Mouse (Mus musculus): ENCODE data around the gene Paqr9. TPM values are rescaled to one million over a fixed set of nuclear protein-coding genes. Genes with fewer than 3 reads are reported as not detected.
"Not testable (repeated sequence)": the region's sequence is repeated elsewhere in the genome, so short reads cannot be mapped to it uniquely, and the experiment has no call there.

Gene Paqr9
- 0.03 and 0.09 TPM in 2 replicates for polyA plus RNA-seq (2015; fragmentation: Nextera tagmentation; extraction: Ambion mirVana)

DNA sequence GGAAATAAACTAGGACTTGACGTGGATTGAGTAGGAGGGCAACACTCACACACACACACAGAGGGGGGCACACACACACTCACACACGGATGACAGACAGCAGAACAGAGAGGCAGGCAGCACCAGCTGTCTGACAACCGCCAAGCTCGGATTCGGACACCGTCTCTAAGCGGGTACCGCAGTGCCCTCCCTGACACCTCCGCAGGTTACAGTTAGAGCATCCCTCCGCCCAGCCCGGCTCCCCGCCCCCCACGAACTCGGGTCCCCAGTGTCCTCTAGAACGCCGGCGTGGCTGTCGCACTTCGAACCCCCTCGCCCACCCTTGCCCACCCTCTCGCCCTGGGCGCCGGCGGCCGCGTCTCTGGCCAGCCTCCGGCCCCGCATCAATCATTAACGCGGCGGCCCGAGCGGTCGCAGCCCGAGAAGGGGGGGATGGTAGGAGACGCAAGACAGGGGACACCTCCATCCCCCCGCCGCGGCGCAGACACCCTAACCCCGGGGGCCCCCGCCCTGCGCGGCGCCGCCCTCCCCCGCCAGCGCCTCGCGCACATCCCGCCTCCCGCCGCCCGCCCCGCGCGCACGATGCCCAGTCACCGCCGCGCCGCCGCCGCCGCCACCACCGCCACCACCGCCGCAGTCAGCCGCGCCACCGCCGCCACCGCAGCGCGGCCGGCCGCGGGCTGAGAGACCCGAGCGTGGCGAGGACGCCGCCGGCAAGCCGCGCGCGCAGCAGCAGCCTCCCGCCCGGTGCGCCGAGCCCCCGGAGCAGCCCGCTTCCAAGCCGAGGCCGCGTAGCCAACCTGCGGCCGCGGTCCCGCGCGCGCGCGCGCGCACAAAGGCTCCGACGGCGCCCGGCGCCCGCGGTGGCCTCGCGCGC is at the start of gene Paqr9:
TSS of gene Paqr9 (plus strand) at position 599 of the 877 bp plus-strand sequence.
- under 1% methylated on average over 26 of the region's 118 CpGs for WGBS
- Histone ChIP-seq H3K9me3 (ENCODE audit: control insufficient read depth, low read length) (no peaks in the 10 kb centered on the region), H3K27me3 (ENCODE audit: control insufficient read depth, insufficient read depth, low read depth, low read length) (peaks cover 72% of the 10 kb centered on the region)

DNA sequence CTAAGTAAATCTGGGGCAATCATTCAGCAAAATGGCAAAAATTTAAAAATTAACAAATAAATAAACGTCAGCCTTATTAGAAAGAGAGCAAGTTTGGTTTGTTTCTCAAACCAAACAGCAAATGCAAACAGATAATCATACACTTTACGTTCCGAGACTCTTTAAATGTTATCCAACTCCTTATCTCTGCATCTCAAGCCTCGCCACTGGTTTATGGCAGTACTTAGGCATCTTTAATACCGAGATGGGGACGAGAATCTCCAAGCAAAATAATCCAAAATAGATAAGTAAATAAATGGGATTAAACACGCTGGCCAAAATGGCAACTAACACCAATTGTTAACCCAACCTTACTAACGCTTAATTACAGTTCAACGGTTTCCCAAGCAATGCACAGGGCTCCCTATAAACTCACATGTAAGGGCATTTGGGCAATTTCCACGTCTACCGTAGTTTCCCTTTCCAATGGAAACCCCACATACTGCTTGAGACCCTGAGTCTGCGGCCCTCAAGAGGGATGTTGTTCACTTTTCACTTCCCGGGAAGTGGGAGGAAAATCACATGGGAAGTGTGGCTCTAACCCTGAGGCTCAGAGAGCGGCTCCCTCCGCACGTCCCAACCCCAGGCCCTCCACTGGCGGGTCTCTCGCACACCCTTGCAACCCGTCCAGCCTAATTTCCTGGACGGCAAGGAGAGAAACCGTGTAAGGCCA is 48.6 kb upstream of the Paqr9 start:
- no peak overlapping the region for H3K27ac ChIP-seq (ENCODE audit: low read length)
- H3K9me3 ChIP-seq (ENCODE audit: control insufficient read depth, low read length), result no peaks in the 10 kb centered on the region
- peak; percentile 13 for ATAC-seq (ENCODE audit: low read depth)
- peak overlapping the region; percentile 86 for H3K4me2 ChIP-seq (ENCODE audit: low read depth, low read length)
- peaks cover 2% of the 10 kb centered on the region; the same call in 1 of the 2 replicates for H3K36me3 ChIP-seq (ENCODE audit: control insufficient read depth, insufficient read depth, low read length)
- WGBS, result 3% methylated on average over 21 of the region's 21 CpGs
- peak overlapping the region; percentile 92 for H3K9ac ChIP-seq (ENCODE audit: low read length)
- H3K4me1 ChIP-seq (replicated peaks; ENCODE audit: control insufficient read depth, insufficient read depth, low read length), result peaks cover 10% of the 10 kb centered on the region
- no peaks in the 10 kb centered on the region for H3K27me3 ChIP-seq (ENCODE audit: control insufficient read depth, insufficient read depth, low read depth, low read length)
- peak overlapping the region; percentile 80 for H3K4me3 ChIP-seq (ENCODE audit: low read length)

More for the DNA sequence above, at the start of gene Paqr9:
- Histone ChIP-seq H3K4me2 (ENCODE audit: low read depth, low read length) (peak within 1 kb of the TSS; percentile 97), H3K27ac (ENCODE audit: low read length) (no peak within 1 kb of the TSS), H3K36me3 (ENCODE audit: control insufficient read depth, insufficient read depth, low read length) (no peaks in the 10 kb centered on the region), H3K4me3 (ENCODE audit: low read length) (peak within 1 kb of the TSS; percentile 70), H3K9ac (ENCODE audit: low read length) (peak within 1 kb of the TSS; percentile 43), H3K4me1 (replicated peaks; ENCODE audit: control insufficient read depth, insufficient read depth, low read length) (peaks cover 11% of the 10 kb centered on the region; the same call in 1 of the 2 replicates)
- peak; percentile 51 for ATAC-seq (ENCODE audit: low read depth)

DNA sequence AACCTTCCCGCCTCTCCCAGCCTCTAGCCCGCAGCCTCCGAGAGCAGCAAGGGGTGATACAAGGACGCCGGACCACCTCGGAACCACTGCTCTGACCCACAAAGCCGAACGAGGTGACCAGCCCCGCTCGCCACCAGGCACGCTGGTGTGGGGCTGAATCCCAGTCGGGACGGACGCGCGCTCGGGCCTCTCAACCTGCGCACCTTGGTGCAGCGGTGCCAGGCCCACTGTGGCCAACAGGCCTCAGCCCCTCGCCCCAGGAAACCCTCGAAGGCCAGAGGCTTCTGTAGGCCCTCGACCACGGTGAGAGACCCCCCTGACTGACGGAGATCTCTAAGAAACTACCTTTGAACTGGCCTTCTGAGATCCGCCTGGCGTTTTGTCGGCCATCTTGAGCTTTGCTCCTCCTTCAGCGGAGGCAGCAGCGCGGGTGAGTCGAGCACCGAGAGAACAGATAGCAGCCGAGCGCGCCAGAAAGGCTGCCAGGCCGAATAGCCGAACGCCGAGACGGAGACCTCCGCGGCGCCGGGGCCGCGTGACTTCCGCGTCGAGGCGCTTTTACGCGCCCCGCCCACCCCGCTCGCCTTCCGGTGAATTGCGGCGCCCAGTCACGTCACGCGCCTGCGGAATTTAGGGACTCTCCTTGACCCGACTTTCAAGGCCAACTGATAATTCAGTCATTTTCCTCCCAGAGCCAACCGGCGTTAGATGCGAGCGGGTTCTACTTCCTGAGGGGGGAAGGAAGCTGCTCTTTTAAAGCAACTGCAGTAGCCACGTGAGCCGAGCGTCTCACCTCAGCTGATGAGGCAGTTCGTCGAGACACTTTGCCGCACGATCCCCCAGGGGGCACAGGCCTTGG is 47.8 kb upstream of the Paqr9 start, which contains the start of gene U2surp:
TSS of gene U2surp (minus strand) at position 525 of the 859 bp plus-strand sequence.
- Histone ChIP-seq H3K27me3 (ENCODE audit: control insufficient read depth, insufficient read depth, low read depth, low read length) (no peaks in the 10 kb centered on the region), H3K4me1 (replicated peaks; ENCODE audit: control insufficient read depth, insufficient read depth, low read length) (peaks cover 10% of the 10 kb centered on the region), H3K9me3 (ENCODE audit: control insufficient read depth, low read length) (no peaks in the 10 kb centered on the region), H3K9ac (ENCODE audit: low read length) (peak within 1 kb of the TSS; percentile 92), H3K4me3 (ENCODE audit: low read length) (peak within 1 kb of the TSS; percentile 80), H3K27ac (ENCODE audit: low read length) (peak within 1 kb of the TSS; percentile 93), H3K36me3 (ENCODE audit: control insufficient read depth, insufficient read depth, low read length) (peaks cover 2% of the 10 kb centered on the region; the same call in 1 of the 2 replicates), H3K4me2 (ENCODE audit: low read depth, low read length) (peak within 1 kb of the TSS; percentile 94)
- peak; percentile 96 for ATAC-seq (ENCODE audit: low read depth)
- under 1% methylated on average over 72 of the region's 74 CpGs for WGBS

DNA sequence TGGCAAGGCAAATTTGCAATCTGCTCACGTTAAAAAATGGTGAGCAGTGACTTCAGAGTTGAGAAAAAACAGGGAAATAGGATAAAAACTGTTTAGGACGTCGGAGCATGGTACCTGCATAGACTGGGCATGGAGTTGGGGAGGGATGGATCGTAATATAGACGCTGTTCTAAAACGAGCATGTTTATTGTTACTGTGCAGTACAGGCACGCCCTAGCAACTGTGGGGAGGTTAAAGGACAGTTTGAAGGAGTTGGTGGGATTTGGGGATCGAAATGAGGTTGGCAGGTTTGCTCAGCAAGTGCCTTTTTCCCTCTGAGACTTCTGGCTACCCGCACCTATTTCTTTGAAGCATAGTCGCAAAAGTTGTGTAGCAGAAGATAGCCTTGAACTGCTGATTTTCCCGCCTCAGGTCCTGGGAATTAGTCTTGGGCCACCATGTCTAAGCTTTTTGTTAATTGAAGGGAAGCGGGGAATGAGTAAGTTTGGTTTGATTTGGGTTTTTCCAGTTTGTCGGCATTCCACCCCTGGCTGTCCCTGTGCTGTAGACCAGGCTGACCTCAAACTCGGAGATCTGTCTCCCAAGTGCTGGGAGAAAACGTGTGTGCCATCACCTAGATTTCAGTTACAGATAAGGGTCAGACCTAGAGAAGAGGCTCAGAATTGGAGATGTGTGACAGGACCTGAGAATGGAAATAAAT is 47.0 kb upstream of the Paqr9 start:
- 18% methylated on average over 15 of the region's 15 CpGs for WGBS
- peaks cover 10% of the 10 kb centered on the region for H3K4me1 ChIP-seq (replicated peaks; ENCODE audit: control insufficient read depth, insufficient read depth, low read length)
- peak overlapping the region; percentile 80 for H3K4me3 ChIP-seq (ENCODE audit: low read length)
- peak; percentile 44 for ATAC-seq (ENCODE audit: low read depth)
- H3K27ac ChIP-seq (ENCODE audit: low read length), result peak overlapping the region; percentile 93
- H3K27me3 ChIP-seq (ENCODE audit: control insufficient read depth, insufficient read depth, low read depth, low read length), result no peaks in the 10 kb centered on the region
- H3K9ac ChIP-seq (ENCODE audit: low read length), result peak overlapping the region; percentile 92
- H3K36me3 ChIP-seq (ENCODE audit: control insufficient read depth, insufficient read depth, low read length), result peaks cover 2% of the 10 kb centered on the region; the same call in 1 of the 2 replicates
- no peaks in the 10 kb centered on the region for H3K9me3 ChIP-seq (ENCODE audit: control insufficient read depth, low read length)
- peak overlapping the region; percentile 94 for H3K4me2 ChIP-seq (ENCODE audit: low read depth, low read length)

DNA sequence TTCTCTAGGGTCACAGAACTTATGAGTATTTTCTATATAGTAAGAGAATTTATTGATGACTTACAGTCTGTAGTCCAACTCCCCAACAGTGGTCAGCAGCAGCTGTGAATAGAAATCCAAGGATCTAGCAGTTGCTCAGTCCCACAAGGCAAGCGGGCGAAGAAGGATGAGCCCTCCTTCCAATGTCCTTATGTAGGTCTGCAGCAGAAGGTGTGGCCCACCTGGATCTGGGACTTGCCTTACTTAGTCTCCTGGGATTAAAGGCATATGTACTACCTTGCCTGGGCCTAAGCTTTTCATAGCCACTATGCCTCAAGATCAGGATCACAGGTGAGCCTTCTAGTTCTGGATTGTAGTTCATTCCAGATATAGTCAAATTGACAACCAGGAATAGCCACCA is 45.7 kb upstream of the Paqr9 start:
- 94% methylated on average over 2 of the region's 2 CpGs for WGBS
- Histone ChIP-seq H3K9ac (ENCODE audit: low read length) (no peak overlapping the region), H3K27ac (ENCODE audit: low read length) (no peak overlapping the region), H3K4me3 (ENCODE audit: low read length) (no peak overlapping the region), H3K27me3 (ENCODE audit: control insufficient read depth, insufficient read depth, low read depth, low read length) (no peaks in the 10 kb centered on the region), H3K4me2 (ENCODE audit: low read depth, low read length) (no peak overlapping the region), H3K4me1 (replicated peaks; ENCODE audit: control insufficient read depth, insufficient read depth, low read length) (peaks cover 10% of the 10 kb centered on the region), H3K9me3 (ENCODE audit: control insufficient read depth, low read length) (no peaks in the 10 kb centered on the region), H3K36me3 (ENCODE audit: control insufficient read depth, insufficient read depth, low read length) (no peaks in the 10 kb centered on the region)
- no peak for ATAC-seq (ENCODE audit: low read depth)

DNA sequence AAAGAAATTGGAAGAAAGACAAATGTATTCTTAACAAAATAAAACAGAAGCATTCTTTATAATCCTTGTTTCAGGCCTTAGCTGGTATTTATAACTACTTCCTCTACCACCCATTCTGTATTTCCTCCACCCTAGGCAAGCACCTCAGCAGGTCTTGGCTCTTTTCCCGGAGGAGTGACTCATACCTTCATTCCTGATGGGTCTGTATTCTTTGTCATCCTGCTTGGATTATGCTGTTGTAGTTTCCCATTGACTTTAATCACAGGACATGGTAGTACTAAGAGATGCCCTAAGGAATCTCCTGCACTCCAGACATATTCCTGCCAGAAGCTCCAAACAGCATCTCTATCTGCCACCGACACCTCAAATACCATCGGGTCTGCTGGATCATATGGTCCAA is 45.1 kb upstream of the Paqr9 start:
- 82% methylated on average over 3 of the region's 3 CpGs for WGBS
- not testable (repeated sequence) for H3K4me2 ChIP-seq (ENCODE audit: low read depth, low read length); H3K36me3 ChIP-seq (ENCODE audit: control insufficient read depth, insufficient read depth, low read length); H3K9me3 ChIP-seq (ENCODE audit: control insufficient read depth, low read length); ATAC-seq (ENCODE audit: low read depth); H3K4me3 ChIP-seq (ENCODE audit: low read length); H3K27me3 ChIP-seq (ENCODE audit: control insufficient read depth, insufficient read depth, low read depth, low read length); H3K27ac ChIP-seq (ENCODE audit: low read length); H3K9ac ChIP-seq (ENCODE audit: low read length)
- H3K4me1 ChIP-seq (replicated peaks; ENCODE audit: control insufficient read depth, insufficient read depth, low read length), result peaks cover 10% of the 10 kb centered on the region

DNA sequence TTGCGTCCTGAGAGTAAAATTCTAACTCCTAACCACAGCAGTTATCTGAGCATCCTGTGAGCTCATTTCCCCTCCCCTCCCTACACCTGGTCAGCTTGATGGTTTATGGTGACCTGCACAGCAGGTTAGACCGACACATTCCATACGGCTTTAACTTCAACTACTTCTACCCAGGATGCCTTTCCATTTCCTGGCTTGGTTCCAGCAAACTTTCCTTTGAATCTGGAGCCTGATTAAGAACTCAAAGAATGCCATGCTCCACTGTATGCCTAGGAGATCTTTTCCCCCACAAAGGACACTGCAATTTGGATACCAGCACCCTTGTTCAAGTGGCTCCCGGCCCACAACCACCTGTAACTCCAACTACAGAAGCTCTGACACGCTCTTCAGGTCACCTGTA is 38.9 kb upstream of the Paqr9 start:
- Histone ChIP-seq H3K9me3 (ENCODE audit: control insufficient read depth, low read length) (no peaks in the 10 kb centered on the region), H3K9ac (ENCODE audit: low read length) (no peak overlapping the region), H3K27ac (ENCODE audit: low read length) (no peak overlapping the region), H3K4me1 (replicated peaks; ENCODE audit: control insufficient read depth, insufficient read depth, low read length) (no peaks in the 10 kb centered on the region), H3K36me3 (ENCODE audit: control insufficient read depth, insufficient read depth, low read length) (no peaks in the 10 kb centered on the region), H3K4me2 (ENCODE audit: low read depth, low read length) (no peak overlapping the region), H3K4me3 (ENCODE audit: low read length) (no peak overlapping the region), H3K27me3 (ENCODE audit: control insufficient read depth, insufficient read depth, low read depth, low read length) (no peaks in the 10 kb centered on the region)
- WGBS, result 54% methylated on average over 5 of the region's 5 CpGs
- peak; percentile 54; the same call in 1 of the 2 replicates for ATAC-seq (ENCODE audit: low read depth)

DNA sequence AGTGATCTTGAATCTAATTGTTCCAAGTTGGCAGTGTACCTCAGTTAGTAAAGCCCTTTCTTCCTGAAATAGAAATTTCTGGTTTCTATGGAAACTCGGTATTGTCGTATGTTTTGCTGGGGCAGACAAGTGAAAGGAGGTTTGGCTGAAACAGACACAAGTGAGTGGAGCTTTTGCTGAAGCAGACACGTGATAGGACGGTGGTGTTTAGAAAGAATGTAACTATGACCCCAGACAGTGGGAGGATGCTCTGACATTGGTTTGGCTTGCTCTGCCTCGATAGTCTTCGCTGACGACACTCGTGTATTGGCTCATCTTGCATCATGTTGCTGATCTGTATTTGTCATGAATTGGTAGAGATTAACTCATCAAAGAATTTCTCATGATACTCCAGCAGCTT is 38.4 kb upstream of the Paqr9 start:
- Histone ChIP-seq H3K27ac (ENCODE audit: low read length) (no peak overlapping the region), H3K4me1 (replicated peaks; ENCODE audit: control insufficient read depth, insufficient read depth, low read length) (no peaks in the 10 kb centered on the region), H3K27me3 (ENCODE audit: control insufficient read depth, insufficient read depth, low read depth, low read length) (no peaks in the 10 kb centered on the region), H3K9ac (ENCODE audit: low read length) (no peak overlapping the region), H3K4me2 (ENCODE audit: low read depth, low read length) (no peak overlapping the region), H3K4me3 (ENCODE audit: low read length) (no peak overlapping the region), H3K36me3 (ENCODE audit: control insufficient read depth, insufficient read depth, low read length) (no peaks in the 10 kb centered on the region), H3K9me3 (ENCODE audit: control insufficient read depth, low read length) (no peaks in the 10 kb centered on the region)
- 77% methylated on average over 8 of the region's 8 CpGs for WGBS
- no peak for ATAC-seq (ENCODE audit: low read depth)

Measured in lung, embryonic 16.5 days (tissue).